Mouse (Mus musculus) adrenal gland, adult 2 months (tissue): ENCODE measurements around the gene Efna1. TPM values are rescaled to one million over a fixed set of nuclear protein-coding genes. Genes with fewer than 3 reads are reported as not detected.
A peak's percentile ranks its signal among the peaks of the same experiment; 100 is the strongest.

Source experiments
- DNase-seq: peaks from one replicate; pipeline ENCODE4 v3.0.0; 2021
- polyA plus RNA-seq: library from polyadenylated mRNA; depleted of rRNA; stranded (reverse); fragments of >200 nt; gene quantifications from 2 replicates; pipeline ENCODE4 v1.2.3, GENCODE M21; 2012
- total RNA-seq, 2 experiments: library from RNA; stranded (reverse); gene quantifications; 2 replicates each; pipeline ENCODE4 v1.2.3; 2021

Gene Efna1
- total and polyA plus RNA-seq, 3 experiments: 8.0 to 17.5 (median 16.6) TPM

DNA sequence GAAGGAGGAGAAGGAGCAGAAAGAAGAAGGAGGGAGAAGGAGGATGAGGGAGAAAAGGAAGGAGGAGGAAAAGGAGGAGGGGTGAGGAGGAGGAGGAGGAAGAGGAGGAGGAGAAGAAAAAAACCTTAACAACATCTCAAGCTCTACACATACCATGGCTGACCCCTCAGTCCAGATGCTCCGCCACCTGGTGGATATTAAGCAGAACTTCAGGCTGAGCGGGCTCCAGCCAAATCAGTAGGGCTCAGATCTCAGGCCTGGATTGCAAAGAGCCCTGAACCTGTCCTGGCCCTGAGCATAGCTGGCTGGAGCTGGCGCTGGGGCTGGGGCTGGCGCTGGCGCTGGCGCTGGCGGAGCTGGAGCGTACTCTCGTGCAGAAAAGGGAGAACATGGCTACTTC is 27.1 kb upstream of the Efna1 start:
- peak; percentile 75 for DNase-seq

DNA sequence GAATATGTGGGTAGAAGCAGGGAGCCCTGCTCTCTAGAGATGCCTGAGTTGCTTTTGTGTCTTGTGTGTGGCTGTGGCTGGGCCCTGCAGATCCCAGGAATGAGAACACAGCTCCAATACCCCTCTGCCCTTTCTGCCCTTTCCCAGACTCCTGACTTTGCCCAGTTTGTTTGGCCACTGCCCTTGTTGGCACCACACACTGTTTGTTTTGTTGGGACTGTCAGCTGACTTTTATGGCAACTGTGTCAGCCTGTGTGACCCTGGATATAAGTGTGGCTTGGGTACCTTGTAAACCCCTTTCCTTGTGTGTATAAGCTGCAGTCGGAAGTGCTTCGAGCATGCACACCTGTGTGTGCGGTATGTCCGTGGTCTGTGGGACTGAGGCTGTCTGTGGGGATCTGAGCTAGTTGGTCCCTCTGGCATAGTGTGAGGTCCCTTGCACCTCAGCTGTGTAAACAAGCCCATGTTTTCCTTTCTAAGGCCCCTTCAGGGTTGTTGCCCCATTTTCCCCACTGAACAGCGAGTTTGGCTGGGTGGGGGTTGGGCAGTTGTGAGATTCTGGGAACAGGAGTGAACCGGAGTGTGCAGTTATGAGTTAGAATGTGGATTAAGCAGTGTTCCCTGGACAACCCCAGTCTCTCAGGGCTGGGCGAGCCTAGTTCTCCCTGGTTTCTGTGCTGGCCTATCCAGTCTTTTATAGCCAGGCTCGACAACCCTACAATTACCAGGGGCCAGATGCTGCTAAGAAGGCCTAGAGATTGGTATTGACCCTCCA is 24.8 kb upstream of the Efna1 start:
- DNase-seq: peak; percentile 34

GRCm38 (mm10) chr3:89305105-89305504 is 24.2 kb upstream of the Efna1 start:
- DNase-seq: no peak

DNA sequence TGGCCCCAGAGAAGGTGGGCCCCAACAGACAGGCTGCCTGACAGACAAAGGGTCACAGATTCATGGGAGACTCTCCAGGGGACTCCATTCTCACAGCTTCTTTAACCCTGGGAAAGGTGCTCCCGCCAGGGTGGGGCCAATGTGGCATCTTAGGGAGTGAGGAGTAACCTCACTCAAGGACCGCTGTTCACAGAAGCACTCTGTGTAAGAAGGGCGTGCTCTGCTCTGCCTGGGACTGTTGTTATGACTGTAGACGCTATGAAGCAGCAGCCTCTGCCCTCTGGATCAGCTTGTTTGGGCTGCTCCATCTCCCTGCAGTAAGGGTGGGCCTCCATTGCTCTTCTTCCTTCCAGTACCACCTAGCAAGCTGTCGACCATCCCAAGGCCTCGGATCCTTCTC is 23.5 kb upstream of the Efna1 start:
- no peak for DNase-seq

- DNase-seq: no peak
These were observed 19.6 kb upstream of the Efna1 start for GRCm38 (mm10) chr3:89300514-89300913.

GRCm38 (mm10) chr3:89300071-89300470 is 19.1 kb upstream of the Efna1 start:
- DNase-seq: no peak

- peak; percentile 71 for DNase-seq
These were observed 18.6 kb upstream of the Efna1 start for GRCm38 (mm10) chr3:89299499-89299898.

DNA sequence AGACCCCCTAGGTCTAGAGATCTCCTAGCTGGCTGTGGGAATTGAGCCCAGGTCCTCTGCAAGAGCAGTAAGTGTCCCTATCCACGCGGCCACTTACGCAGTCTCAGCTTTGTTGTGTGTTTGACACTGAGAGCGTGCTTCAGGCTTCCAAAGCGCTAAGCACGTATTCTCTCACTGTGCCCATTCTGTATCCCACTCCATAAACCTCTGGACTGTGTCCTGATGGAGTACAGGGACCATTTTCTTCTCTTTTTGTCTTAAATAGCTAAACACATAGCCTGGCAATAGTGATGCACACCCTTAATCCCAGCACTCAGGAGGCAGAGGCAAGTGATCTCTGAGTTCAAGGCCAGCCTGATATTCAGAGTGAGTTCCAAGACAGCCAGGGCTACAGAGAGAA is 18.0 kb upstream of the Efna1 start:
- no peak for DNase-seq

DNA sequence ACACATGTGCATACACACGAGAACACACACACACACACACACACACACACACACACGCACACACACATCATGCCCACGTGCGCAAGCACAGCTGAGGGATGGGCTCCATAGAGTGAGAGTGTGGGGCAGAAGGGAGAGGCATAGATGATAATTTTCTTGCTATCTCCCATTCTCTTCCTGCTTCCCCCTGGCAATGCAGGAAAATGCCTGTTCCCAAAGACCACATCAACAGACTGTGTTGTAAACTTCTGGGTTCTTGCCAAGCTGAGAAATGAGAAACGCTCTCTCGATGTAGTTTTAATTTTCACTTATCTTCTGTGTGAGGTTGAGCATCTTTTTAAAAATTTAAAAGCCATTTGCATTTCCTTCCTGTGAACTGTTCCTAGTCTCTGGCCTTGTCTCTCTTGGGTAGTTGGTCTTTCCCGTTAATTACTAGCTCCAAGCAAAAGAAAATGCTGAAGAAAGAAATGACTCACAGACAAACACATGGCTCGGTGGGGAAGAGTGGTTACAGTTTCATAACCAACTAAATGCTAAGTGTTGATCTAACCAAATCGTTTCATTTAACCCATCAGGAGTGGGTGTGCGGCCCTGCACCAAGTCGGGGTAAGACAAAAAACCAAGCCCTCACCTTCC is 15.9 kb upstream of the Efna1 start:
- no peak for DNase-seq

- no peak for DNase-seq
These were observed 14.8 kb upstream of the Efna1 start for GRCm38 (mm10) chr3:89295685-89296230.

- DNase-seq: no peak
These were observed 13.3 kb upstream of the Efna1 start for GRCm38 (mm10) chr3:89294195-89294594.

- no peak for DNase-seq
These were observed 12.4 kb upstream of the Efna1 start for GRCm38 (mm10) chr3:89293247-89293918.

- DNase-seq: no peak
These were observed 11.4 kb upstream of the Efna1 start for GRCm38 (mm10) chr3:89292303-89292702.

GRCm38 (mm10) chr3:89291874-89292273 is 10.9 kb upstream of the Efna1 start:
- DNase-seq: no peak

GRCm38 (mm10) chr3:89288503-89288928 is 7.6 kb upstream of the Efna1 start:
- peak; percentile 26 for DNase-seq

DNA sequence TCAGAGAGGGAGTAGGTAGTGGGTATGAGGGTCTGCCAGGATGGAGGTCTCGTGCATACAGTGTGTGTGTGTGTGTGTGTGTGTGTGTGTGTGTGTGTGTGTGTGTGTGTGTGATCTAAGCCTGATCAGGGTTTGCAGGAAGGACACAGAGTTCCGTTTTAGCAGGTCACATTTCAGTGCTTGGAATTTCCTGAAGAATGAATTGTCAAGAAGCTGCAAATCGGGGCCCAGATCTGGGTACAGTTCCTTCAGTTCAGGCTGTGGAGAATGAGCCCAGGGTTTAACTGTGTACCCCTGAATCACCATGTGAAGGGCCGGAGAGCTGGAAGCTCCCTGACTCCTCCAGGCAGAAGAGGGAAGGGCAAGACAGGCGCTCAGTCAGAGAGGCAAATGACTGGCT is 6.3 kb upstream of the Efna1 start:
- no peak for DNase-seq

GRCm38 (mm10) chr3:89285526-89285925 is 4.6 kb upstream of the Efna1 start:
- no peak for DNase-seq

GRCm38 (mm10) chr3:89284261-89284660 is 3.3 kb upstream of the Efna1 start:
- DNase-seq: no peak

- DNase-seq: no peak
These were observed 1.3 kb upstream of the Efna1 start for GRCm38 (mm10) chr3:89282291-89282643.

- peak; percentile 84 for DNase-seq
These were observed 793 bp upstream of the Efna1 start for GRCm38 (mm10) chr3:89281579-89282290.

GRCm38 (mm10) chr3:89280050-89280605 is 814 bp downstream of the Efna1 start:
- peak; percentile 42 for DNase-seq
